Mouse (Mus musculus): Measurements from ENCODE around the gene Mslnl.

DNA sequence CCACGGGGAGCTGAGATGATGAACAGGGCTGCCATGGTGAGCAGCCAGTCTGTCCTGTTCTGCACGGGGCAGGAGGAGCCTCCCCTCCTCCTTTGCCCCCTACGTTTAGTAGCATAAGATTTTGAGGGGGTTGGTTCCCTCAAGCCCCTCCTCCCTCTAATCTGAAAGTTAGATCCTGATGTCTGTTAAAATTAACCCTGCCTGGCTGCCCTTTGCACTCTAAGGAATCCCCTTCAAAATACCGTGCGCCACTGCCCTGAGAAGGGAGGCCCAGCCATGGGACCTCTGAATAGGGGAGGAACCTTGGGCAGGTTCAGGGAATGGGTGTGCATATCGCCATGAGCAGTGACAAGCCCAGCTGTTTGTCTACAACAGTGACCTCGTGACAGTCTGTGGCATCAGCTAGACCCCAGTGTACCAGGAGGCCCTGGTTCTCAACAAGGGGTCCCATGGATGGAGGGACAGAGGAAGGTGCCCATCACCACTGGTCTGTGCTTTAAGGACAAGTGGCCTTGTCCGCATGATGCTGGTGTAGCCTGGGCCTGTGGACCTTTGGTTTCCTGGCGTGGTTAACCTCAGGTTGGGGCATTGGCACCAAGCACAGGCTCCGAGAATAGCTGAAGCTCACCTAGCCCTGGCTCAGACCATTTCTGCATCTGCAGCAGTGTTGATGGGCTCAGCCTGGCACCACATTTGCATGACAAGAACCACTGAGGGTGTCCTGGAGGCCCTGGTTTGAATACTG, 39.6 kb downstream of the Mslnl start:
- no peak for TF ChIP-seq POLR2A (IDR thresholded peaks at IDR 0.05; ENCODE audit: control insufficient read depth, low read depth, low read length)
- no peak for TF ChIP-seq CTCF (IDR thresholded peaks at IDR 0.05; ENCODE audit: control insufficient read depth, insufficient read depth, insufficient replicate concordance, low read depth, low read length)
